Mouse (Mus musculus) liver, embryonic 11.5 days (tissue): ENCODE data around the gene Ensa. TPM values are rescaled to one million over a fixed set of nuclear protein-coding genes. Genes with fewer than 3 reads are reported as not detected.

Experiments
- ATAC-seq: fragments of 200-750 bp; cut with Nextera tagmentation; replicated peaks from 2 replicates; pipeline ENCODE4 v1.8.0; 2017; ENCODE audit warnings: moderate number of reproducible peaks, mild to moderate bottlenecking, moderate TSS enrichment, moderate library complexity; ENCODE audit not compliant: low FRiP score
- DNase-seq: peaks from one replicate; pipeline ENCODE4 v3.0.0-alpha.2; 2017; ENCODE audit warnings: low spot score
- H3K27ac ChIP-seq: fragments of 300-500 bp; sonication (generic); 2 replicates; pipeline ENCODE4 v1.5.1; 2014; ENCODE audit warnings: mild to moderate bottlenecking, low read depth, low read length, control low read depth
- H3K27me3 ChIP-seq: fragments of 300-500 bp; sonication (generic); replicated peaks from 2 replicates; pipeline ENCODE4 v1.6.1; 2014; ENCODE audit warnings: low read length, mixed read lengths; ENCODE audit not compliant: control insufficient read depth, insufficient read depth
- H3K36me3 ChIP-seq: fragments of 300-500 bp; sonication (generic); 2 replicates; pipeline ENCODE4 v1.6.1; 2014; ENCODE audit warnings: mild to moderate bottlenecking, low read length, moderate library complexity, mixed read lengths; ENCODE audit not compliant: control insufficient read depth, insufficient read depth
- H3K4me1 ChIP-seq: fragments of 300-500 bp; sonication (generic); replicated peaks from 2 replicates; pipeline ENCODE4 v1.6.1; 2014; ENCODE audit warnings: low read length, mixed read lengths; ENCODE audit not compliant: control insufficient read depth, insufficient read depth
- H3K4me2 ChIP-seq: fragments of 300-500 bp; sonication (generic); 2 replicates; pipeline ENCODE4 v1.6.1; 2014; ENCODE audit warnings: mild to moderate bottlenecking, control low read depth, moderate library complexity
- H3K4me3 ChIP-seq: fragments of 300-500 bp; sonication (generic); 2 replicates; pipeline ENCODE4 v1.5.1; 2014; ENCODE audit warnings: low read depth, low read length, control low read depth
- H3K9ac ChIP-seq: fragments of 300-500 bp; sonication (generic); 2 replicates; pipeline ENCODE4 v1.6.1; 2014; ENCODE audit warnings: low read depth, low read length, control low read depth
- H3K9me3 ChIP-seq: fragments of 300-500 bp; sonication (generic); 2 replicates; pipeline ENCODE4 v1.6.1; 2016; ENCODE audit warnings: low read length, inconsistent platforms, mixed read lengths; ENCODE audit not compliant: control insufficient read depth
- WGBS: fragments of 180-500 bp; shearing (Covaris S2); extraction: QIAGEN DNeasy Blood & Tissue Kit; methylation state at CpG from one replicate; pipeline ENCODE4 v1.1.7; 2014; 5-methylcytosine and 5-hydroxymethylcytosine counted together
- polyA plus RNA-seq: library from polyadenylated mRNA; unstranded; fragments of >200 nt; fragmentation: Nextera tagmentation; extraction: Ambion mirVana; gene quantifications from 2 replicates; pipeline ENCODE4 v1.2.1, GENCODE M21; 2014

Gene Ensa
- polyA plus RNA-seq, 1 experiment from 2014 or later = 51.3 TPM

- DNase-seq (no peak), ATAC-seq (0 out of 2 replicates have a peak, but pooled peaks have one; percentile 22)
- WGBS = 78% methylated on average over 12 of the region's 12 CpGs
- Histone ChIP-seq H3K27ac (no peak overlapping the region), H3K4me2 (no peak overlapping the region), H3K27me3 (no peaks in the 10 kb centered on the region), H3K4me1 (peaks cover 6% of the 10 kb centered on the region), H3K9ac (no peak overlapping the region), H3K9me3 (no peaks in the 10 kb centered on the region), H3K36me3 (peaks cover 50% of the 10 kb centered on the region), H3K4me3 (no peak overlapping the region)
Measured at GRCm38 (mm10) chr3:95632648-95633588, 8.1 kb downstream of the Ensa start.

DNA sequence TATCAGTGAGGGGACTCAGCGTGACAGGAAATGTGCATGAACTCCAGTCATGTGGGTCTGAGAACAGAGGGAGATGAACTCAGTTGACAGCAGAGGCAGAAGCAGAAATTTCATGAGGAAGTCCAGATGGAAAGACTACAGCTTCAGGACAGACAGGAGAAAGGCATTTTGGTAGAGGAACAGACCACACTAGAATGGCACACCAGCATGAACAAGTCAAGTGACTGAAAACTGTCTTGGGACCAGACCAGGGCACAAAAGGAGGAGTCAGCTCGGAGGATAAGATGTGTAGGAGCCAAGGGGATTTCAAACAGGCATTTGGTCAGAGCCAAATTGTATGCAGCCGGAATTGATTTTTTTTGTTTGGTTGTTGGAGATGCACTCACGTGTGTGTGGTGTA, 10.8 kb downstream of the Ensa start:
- peaks cover 33% of the 10 kb centered on the region for H3K36me3 ChIP-seq
- H3K4me1 ChIP-seq = peaks cover 6% of the 10 kb centered on the region
- H3K27ac ChIP-seq = peak overlapping the region; percentile 65; the same call in 1 of the 2 replicates
- no peak for DNase-seq
- no peak overlapping the region for H3K4me2 ChIP-seq
- H3K4me3 ChIP-seq = no peak overlapping the region
- no peaks in the 10 kb centered on the region for H3K9me3 ChIP-seq
- H3K9ac ChIP-seq = no peak overlapping the region
- no peak for ATAC-seq
- WGBS = 70% methylated on average over 4 of the region's 4 CpGs
- no peaks in the 10 kb centered on the region for H3K27me3 ChIP-seq

DNA sequence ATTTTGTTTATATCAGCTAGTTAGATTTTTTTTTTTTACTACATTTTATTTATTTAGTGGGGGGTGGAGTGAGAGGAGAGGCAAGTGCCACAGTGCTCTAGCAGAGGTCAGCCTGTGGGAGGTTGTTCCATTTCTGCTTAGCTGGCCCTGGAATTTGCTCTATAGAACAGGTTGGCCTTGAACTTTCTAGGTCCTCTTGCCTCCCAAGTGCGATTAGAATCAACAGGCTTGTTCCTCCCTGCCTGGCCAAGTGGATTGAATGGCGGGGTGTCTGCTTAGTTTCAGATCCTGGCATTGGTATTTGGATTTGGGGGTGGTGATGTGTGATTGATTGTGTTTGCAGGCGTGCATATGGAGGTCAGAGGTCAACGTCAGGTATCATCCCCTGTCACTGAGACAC, 11.3 kb downstream of the Ensa start:
- Histone ChIP-seq H3K27me3 (no peaks in the 10 kb centered on the region), H3K9me3 (no peaks in the 10 kb centered on the region), H3K9ac (no peak overlapping the region), H3K4me2 (no peak overlapping the region), H3K36me3 (peaks cover 30% of the 10 kb centered on the region), H3K27ac (no peak overlapping the region), H3K4me1 (peaks cover 6% of the 10 kb centered on the region), H3K4me3 (no peak overlapping the region)
- DNase-seq (no peak), ATAC-seq (no peak)
- 62% methylated on average over 4 of the region's 4 CpGs for WGBS

GRCm38 (mm10) chr3:95639694-95640093, 14.9 kb downstream of the Ensa start:
- no peaks in the 10 kb centered on the region for H3K27me3 ChIP-seq
- no peak overlapping the region for H3K4me3 ChIP-seq
- WGBS = 94% methylated on average over 1 of the region's 1 CpGs
- ATAC-seq = no peak
- H3K4me2 ChIP-seq = no peak overlapping the region
- no peaks in the 10 kb centered on the region for H3K9me3 ChIP-seq
- no peak overlapping the region for H3K9ac ChIP-seq
- no peak for DNase-seq
- peaks cover 10% of the 10 kb centered on the region for H3K36me3 ChIP-seq
- H3K27ac ChIP-seq = no peak overlapping the region
- H3K4me1 ChIP-seq = peaks cover 21% of the 10 kb centered on the region

GRCm38 (mm10) chr3:95643097-95643496, 18.3 kb downstream of the Ensa start:
- DNase-seq = no peak
- no peak overlapping the region for H3K9ac ChIP-seq
- H3K27me3 ChIP-seq = no peaks in the 10 kb centered on the region
- no peak overlapping the region for H3K27ac ChIP-seq
- H3K4me1 ChIP-seq = peaks cover 19% of the 10 kb centered on the region
- peaks cover 3% of the 10 kb centered on the region; the same call in 1 of the 2 replicates for H3K36me3 ChIP-seq
- H3K4me2 ChIP-seq = no peak overlapping the region
- peak; percentile 74 for ATAC-seq
- WGBS = 57% methylated on average over 7 of the region's 7 CpGs
- H3K4me3 ChIP-seq = no peak overlapping the region
- H3K9me3 ChIP-seq = no peaks in the 10 kb centered on the region

- peaks cover 19% of the 10 kb centered on the region for H3K4me1 ChIP-seq
- no peak overlapping the region for H3K4me3 ChIP-seq
- H3K4me2 ChIP-seq = peak overlapping the region; percentile 5; the same call in 1 of the 2 replicates
- H3K27me3 ChIP-seq = no peaks in the 10 kb centered on the region
- no peak overlapping the region for H3K9ac ChIP-seq
- H3K9me3 ChIP-seq = no peaks in the 10 kb centered on the region
- H3K27ac ChIP-seq = no peak overlapping the region
- 43% methylated on average over 10 of the region's 10 CpGs for WGBS
- H3K36me3 ChIP-seq = no peaks in the 10 kb centered on the region
- DNase-seq = no peak
- ATAC-seq = peak; percentile 53
Measured at GRCm38 (mm10) chr3:95645313-95646235, 20.8 kb downstream of the Ensa start.

DNA sequence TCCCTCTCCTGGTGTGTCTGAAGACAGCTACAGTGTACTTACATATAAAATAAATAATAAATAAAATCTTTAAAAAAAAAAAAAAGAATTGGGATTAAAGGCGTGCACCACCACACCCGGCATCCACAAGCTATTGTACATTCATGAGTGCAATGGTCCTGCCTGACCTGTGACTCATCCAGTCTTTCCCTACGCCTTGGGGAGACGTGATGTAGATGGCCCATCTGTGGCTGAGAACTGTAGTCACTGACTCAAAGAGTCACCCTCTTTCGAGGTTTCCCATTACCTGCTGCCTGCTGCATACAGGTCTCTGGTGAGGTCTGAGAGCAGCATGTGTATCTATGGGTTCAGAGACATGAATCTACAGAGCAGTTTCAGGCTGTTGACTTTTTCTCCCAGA, 23.2 kb downstream of the Ensa start:
- Histone ChIP-seq H3K36me3 (no peaks in the 10 kb centered on the region), H3K4me1 (peaks cover 18% of the 10 kb centered on the region), H3K27me3 (no peaks in the 10 kb centered on the region), H3K4me2 (no peak overlapping the region), H3K27ac (no peak overlapping the region), H3K9me3 (no peaks in the 10 kb centered on the region), H3K9ac (no peak overlapping the region), H3K4me3 (no peak overlapping the region)
- ATAC-seq (no peak), DNase-seq (no peak)
- 88% methylated on average over 5 of the region's 5 CpGs for WGBS

GRCm38 (mm10) chr3:95650276-95651032, 25.7 kb downstream of the Ensa start:
- peak overlapping the region; percentile 53 for H3K27ac ChIP-seq
- no peaks in the 10 kb centered on the region for H3K36me3 ChIP-seq
- no peak overlapping the region for H3K4me2 ChIP-seq
- no peak overlapping the region for H3K4me3 ChIP-seq
- DNase-seq (no peak), ATAC-seq (no peak)
- 53% methylated on average over 6 of the region's 6 CpGs for WGBS
- no peak overlapping the region for H3K9ac ChIP-seq
- H3K4me1 ChIP-seq = peaks cover 14% of the 10 kb centered on the region; the same call in 1 of the 2 replicates
- H3K27me3 ChIP-seq = no peaks in the 10 kb centered on the region
- H3K9me3 ChIP-seq = no peaks in the 10 kb centered on the region
